Mouse (Mus musculus) MEL (cell line): Measurements from ENCODE around the gene Ecm1. TPM values are rescaled to one million over a fixed set of nuclear protein-coding genes. Genes with fewer than 3 reads are reported as not detected.

Experiments
- polyA plus RNA-seq, 2 experiments: library from polyadenylated mRNA; stranded (reverse) in 1 of 2; unstranded in 1 of 2; fragments of >175 nt in 1 of 2; fragments of >200 nt in 1 of 2; gene quantifications; 2 replicates each; pipeline versions ENCODE4 v1.2.1 to v1.2.4; 2012; ENCODE audit warnings: low replicate concordance in 2 of 2, low read depth in 1 of 2; ENCODE audit not compliant: insufficient read length in 2 of 2, insufficient read depth in 1 of 2, missing spikeins in 1 of 2
- total RNA-seq: library from RNA; depleted of rRNA; stranded (reverse); fragments of 300-350 nt; gene quantifications from 2 replicates; pipeline ENCODE4 v1.2.3, GENCODE M21; 2012; rRNA removed

Gene Ecm1
- total and polyA plus RNA-seq, 3 experiments = 1.0 to 9.5 TPM; not detected in 1

Other genes starting within 250 kb of the Ecm1 start
- gene Ctsk, start 240.3 kb downstream of the Ecm1 start, total RNA-seq = 0.08 TPM in 1 of 2 replicates, not detected in the other
- gene Ctsk, start 240.3 kb downstream of the Ecm1 start, polyA plus RNA-seq = under 1 TPM in 1 of 2 experiments, not detected in 1; 0.10 TPM
- not detected in 2 replicates for gene Ctss, start 212.8 kb downstream of the Ecm1 start, total RNA-seq
- not detected for gene Ctss, start 212.8 kb downstream of the Ecm1 start, polyA plus RNA-seq
- not detected in 2 replicates for gene Hormad1, start 179.9 kb downstream of the Ecm1 start, total RNA-seq
- not detected for gene Hormad1, start 179.9 kb downstream of the Ecm1 start, polyA plus RNA-seq
- 41.0 and 43.8 TPM in 2 replicates for gene Golph3l, start 150.6 kb downstream of the Ecm1 start, total RNA-seq
- gene Golph3l, start 150.6 kb downstream of the Ecm1 start, polyA plus RNA-seq = 10 to 100 TPM in 1 of 2 experiments, not detected in 1; 45.1 TPM
- gene Ensa, start 114.6 kb downstream of the Ecm1 start, total RNA-seq = 68.5 and 85.2 TPM in 2 replicates
- 10 to 100 TPM in 1 of 2 experiments, not detected in 1; 90.5 TPM for gene Ensa, start 114.6 kb downstream of the Ecm1 start, polyA plus RNA-seq
- 140 and 142 TPM in 2 replicates for gene Mcl1, start 80.8 kb downstream of the Ecm1 start, total RNA-seq
- 100 to 1,000 TPM; 156 to 211 TPM for gene Mcl1, start 80.8 kb downstream of the Ecm1 start, polyA plus RNA-seq
- 0.03 and 0.27 TPM in 2 replicates for gene Adamtsl4, start 51.7 kb downstream of the Ecm1 start, total RNA-seq
- gene Adamtsl4, start 51.7 kb downstream of the Ecm1 start, polyA plus RNA-seq = under 1 TPM in 1 of 2 experiments, not detected in 1; 0.88 TPM
- 138 and 141 TPM in 2 replicates for gene Tars2, start 20.6 kb upstream of the Ecm1 start, total RNA-seq
- 100 to 1,000 TPM in 1 of 2 experiments, not detected in 1; 237 TPM for gene Tars2, start 20.6 kb upstream of the Ecm1 start, polyA plus RNA-seq
- gene Rprd2, start 79.3 kb upstream of the Ecm1 start, total RNA-seq = 16.3 and 17.1 TPM in 2 replicates
- gene Rprd2, start 79.3 kb upstream of the Ecm1 start, polyA plus RNA-seq = 10 to 100 TPM; 31.9 to 42.0 TPM
- 109 and 126 TPM in 2 replicates for gene Prpf3, start 116.3 kb upstream of the Ecm1 start, total RNA-seq
- 100 to 1,000 TPM; 199 to 277 TPM for gene Prpf3, start 116.3 kb upstream of the Ecm1 start, polyA plus RNA-seq
- 524 and 586 TPM in 2 replicates for gene Mrps21, start 131.9 kb upstream of the Ecm1 start, total RNA-seq
- 100 to 1,000 TPM in 1 of 2 experiments, not detected in 1; 469 TPM for gene Mrps21, start 131.9 kb upstream of the Ecm1 start, polyA plus RNA-seq
- 4.9 and 18.5 TPM in 2 replicates for gene Ciart, start 142.7 kb upstream of the Ecm1 start, total RNA-seq
- gene Ciart, start 142.7 kb upstream of the Ecm1 start, polyA plus RNA-seq = 10 to 100 TPM in 1 of 2 experiments, not detected in 1; 23.8 TPM
- gene BC028528, start 152.4 kb upstream of the Ecm1 start, total RNA-seq = 7.4 and 12.2 TPM in 2 replicates
- gene BC028528, start 152.4 kb upstream of the Ecm1 start, polyA plus RNA-seq = 10 to 100 TPM in 1 of 2 experiments, not detected in 1; 13.6 TPM
- gene Aph1a, start 154.4 kb upstream of the Ecm1 start, total RNA-seq = 110 and 127 TPM in 2 replicates
- 100 to 1,000 TPM in 1 of 2 experiments, not detected in 1; 170 TPM for gene Aph1a, start 154.4 kb upstream of the Ecm1 start, polyA plus RNA-seq
- gene Car14, start 165.1 kb upstream of the Ecm1 start, total RNA-seq = 0.15 TPM in 1 of 2 replicates, not detected in the other
- under 1 TPM in 1 of 2 experiments, not detected in 1; 0.38 TPM for gene Car14, start 165.1 kb upstream of the Ecm1 start, polyA plus RNA-seq
- gene Anp32e, start 189.7 kb upstream of the Ecm1 start, total RNA-seq = 159 and 197 TPM in 2 replicates
- gene Anp32e, start 189.7 kb upstream of the Ecm1 start, polyA plus RNA-seq = 100 to 1,000 TPM; 412 to 748 TPM